Mouse (Mus musculus) testis, adult 2 months (tissue): Measurements from ENCODE around the gene Lamb3.

Experiments used
- CTCF ChIP-seq: fragments of 200-500 bp; IDR thresholded peaks from 2 replicates; pipeline ENCODE4 v1.5.1; 2012; ENCODE audit warnings: low read depth, mild to moderate bottlenecking, inconsistent platforms, low read length, moderate library complexity; ENCODE audit not compliant: control insufficient read depth, insufficient read depth, insufficient replicate concordance
- POLR2A ChIP-seq: fragments of 200-500 bp; IDR thresholded peaks from 2 replicates; pipeline ENCODE4 v1.6.1; 2012; ENCODE audit warnings: low read depth, mild to moderate bottlenecking, inconsistent platforms, low read length, moderate library complexity; ENCODE audit not compliant: control insufficient read depth

DNA sequence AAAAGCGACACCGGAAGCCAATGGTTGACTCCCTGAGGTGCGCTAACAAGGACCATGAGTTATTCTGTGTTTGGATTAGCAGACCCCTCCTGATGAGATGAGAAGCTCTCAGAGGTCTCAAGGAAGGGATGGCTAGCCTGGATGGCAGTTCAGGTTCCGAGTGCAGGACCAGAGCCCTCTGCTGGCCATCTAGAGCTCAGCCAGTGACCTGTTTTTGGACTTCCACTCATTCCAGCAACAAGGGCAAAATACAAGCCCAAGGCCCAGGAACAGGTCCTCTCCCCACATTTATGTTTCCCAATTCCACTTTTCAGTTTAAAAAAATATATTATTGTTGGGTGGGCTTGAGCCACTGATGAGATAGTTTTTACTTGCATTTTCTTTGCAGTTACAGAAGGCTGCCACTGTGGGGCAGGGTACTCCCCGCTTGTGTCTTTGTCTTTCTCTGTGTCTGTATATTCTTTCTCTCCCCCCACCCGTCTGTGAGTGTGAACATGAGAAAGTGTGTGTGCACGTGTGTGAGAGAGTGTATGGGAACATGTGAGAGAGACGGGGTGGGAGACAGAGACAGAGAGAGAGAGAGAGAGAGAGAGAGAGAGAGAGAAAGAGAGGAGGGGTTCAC, 175.5 kb downstream of the Lamb3 start:
- peak; percentile 48; the same call in 1 of the 2 replicates for TF ChIP-seq CTCF
- no peak for TF ChIP-seq POLR2A
